Mouse (Mus musculus) testis, adult 2 months (tissue): ENCODE measurements around the gene Gdnf. TPM values are rescaled to one million over a fixed set of nuclear protein-coding genes. Genes with fewer than 3 reads are reported as not detected.

Experiments
- H3K27ac ChIP-seq: fragments of 200-500 bp; 2 replicates; pipeline ENCODE4 v1.5.1; 2012; ENCODE audit warnings: low read depth, low read length; ENCODE audit not compliant: control insufficient read depth, insufficient read depth
- H3K27me3 ChIP-seq: fragments of 200-500 bp; 2 replicates; pipeline ENCODE4 v1.6.1; 2012; ENCODE audit warnings: mild to moderate bottlenecking, low read length, moderate library complexity; ENCODE audit not compliant: control insufficient read depth, insufficient read depth
- H3K36me3 ChIP-seq: fragments of 200-500 bp; 2 replicates; pipeline ENCODE4 v1.6.1; 2012; ENCODE audit warnings: mild to moderate bottlenecking, low read length; ENCODE audit not compliant: control insufficient read depth, insufficient read depth
- H3K4me1 ChIP-seq: fragments of 200-500 bp; 2 replicates; pipeline ENCODE4 v1.6.1; 2012; ENCODE audit warnings: low read length; ENCODE audit not compliant: control insufficient read depth, insufficient read depth
- H3K4me3 ChIP-seq: fragments of 200-500 bp; 2 replicates; pipeline ENCODE4 v1.5.1; 2012; ENCODE audit warnings: low read depth, mild to moderate bottlenecking, low read length, moderate library complexity, mixed read lengths; ENCODE audit not compliant: control insufficient read depth
- CTCF ChIP-seq: fragments of 200-500 bp; IDR thresholded peaks from 2 replicates; pipeline ENCODE4 v1.5.1; 2012; ENCODE audit warnings: low read depth, mild to moderate bottlenecking, inconsistent platforms, low read length, moderate library complexity; ENCODE audit not compliant: control insufficient read depth, insufficient read depth, insufficient replicate concordance
- POLR2A ChIP-seq: fragments of 200-500 bp; IDR thresholded peaks from 2 replicates; pipeline ENCODE4 v1.6.1; 2012; ENCODE audit warnings: low read depth, mild to moderate bottlenecking, inconsistent platforms, low read length, moderate library complexity; ENCODE audit not compliant: control insufficient read depth
- polyA plus RNA-seq: library from polyadenylated mRNA; depleted of rRNA; stranded (reverse); fragments of >200 nt; gene quantifications from 2 replicates; pipeline ENCODE4 v1.2.3, GENCODE M21; 2012

Gdnf gene
- polyA plus RNA-seq, 1 experiment, result 0.49 TPM

GRCm38 (mm10) chr15:7812872-7813530 lies 2.4 kb downstream of the Gdnf start:
- no peak overlapping the region for H3K27ac ChIP-seq
- H3K4me1 ChIP-seq, result peaks cover 36% of the 10 kb centered on the region
- H3K4me3 ChIP-seq, result peak overlapping the region; percentile 57
- no peaks in the 10 kb centered on the region for H3K36me3 ChIP-seq
- no peaks in the 10 kb centered on the region; the same call in 1 of the 2 replicates for H3K27me3 ChIP-seq
- no peak for TF ChIP-seq POLR2A
- peak; percentile 43; the same call in 1 of the 2 replicates for TF ChIP-seq CTCF

- Histone ChIP-seq H3K27ac (no peak overlapping the region), H3K4me1 (peaks cover 36% of the 10 kb centered on the region), H3K36me3 (no peaks in the 10 kb centered on the region), H3K27me3 (no peaks in the 10 kb centered on the region; the same call in 1 of the 2 replicates), H3K4me3 (peak overlapping the region; percentile 57)
- no peak for TF ChIP-seq CTCF
- no peak for TF ChIP-seq POLR2A
Measured at GRCm38 (mm10) chr15:7813531-7814370, 3.1 kb downstream of the Gdnf start.

GRCm38 (mm10) chr15:7814371-7814680 lies 3.7 kb downstream of the Gdnf start:
- no peak overlapping the region for H3K27ac ChIP-seq
- no peaks in the 10 kb centered on the region; the same call in 1 of the 2 replicates for H3K27me3 ChIP-seq
- peaks cover 36% of the 10 kb centered on the region for H3K4me1 ChIP-seq
- no peak overlapping the region for H3K4me3 ChIP-seq
- H3K36me3 ChIP-seq, result no peaks in the 10 kb centered on the region
- TF ChIP-seq CTCF (no peak), POLR2A (no peak)

- H3K27me3 ChIP-seq, result no peaks in the 10 kb centered on the region; the same call in 1 of the 2 replicates
- TF ChIP-seq CTCF (no peak), POLR2A (no peak)
- H3K36me3 ChIP-seq, result no peaks in the 10 kb centered on the region
- H3K4me3 ChIP-seq, result no peak overlapping the region; the same call in 1 of the 2 replicates
- H3K27ac ChIP-seq, result no peak overlapping the region
- peaks cover 36% of the 10 kb centered on the region for H3K4me1 ChIP-seq
Measured at GRCm38 (mm10) chr15:7814917-7815316, 4.3 kb downstream of the Gdnf start.

GRCm38 (mm10) chr15:7815521-7815944 lies 4.9 kb downstream of the Gdnf start:
- no peaks in the 10 kb centered on the region for H3K36me3 ChIP-seq
- no peak for TF ChIP-seq POLR2A
- no peak for TF ChIP-seq CTCF
- H3K27ac ChIP-seq, result no peak overlapping the region
- H3K4me1 ChIP-seq, result peaks cover 32% of the 10 kb centered on the region
- no peaks in the 10 kb centered on the region; the same call in 1 of the 2 replicates for H3K27me3 ChIP-seq
- H3K4me3 ChIP-seq, result no peak overlapping the region

GRCm38 (mm10) chr15:7823886-7824285 lies 13.2 kb downstream of the Gdnf start:
- H3K4me1 ChIP-seq, result no peaks in the 10 kb centered on the region
- H3K4me3 ChIP-seq, result no peak overlapping the region
- no peaks in the 10 kb centered on the region for H3K36me3 ChIP-seq
- no peak for TF ChIP-seq POLR2A
- no peak for TF ChIP-seq CTCF
- H3K27ac ChIP-seq, result no peak overlapping the region
- no peaks in the 10 kb centered on the region for H3K27me3 ChIP-seq

GRCm38 (mm10) chr15:7825530-7825929 lies 14.9 kb downstream of the Gdnf start:
- Histone ChIP-seq H3K4me1 (no peaks in the 10 kb centered on the region), H3K4me3 (no peak overlapping the region), H3K27me3 (no peaks in the 10 kb centered on the region), H3K36me3 (no peaks in the 10 kb centered on the region), H3K27ac (no peak overlapping the region)
- TF ChIP-seq POLR2A (no peak), CTCF (no peak)
